Mouse (Mus musculus): ENCODE measurements around the gene Stk32c.

Stk32c gene

GRCm38 (mm10) chr7:139218641-139219415, 5.7 kb upstream of the Stk32c start:
- CTCF ChIA-PET = interaction anchor here in 2 of 4 experiments (1.6 to 2.3 kb wide), 3 partner anchors 15 to 85 kb away, joined by 6 to 8 read pairs (median 7); no protein-coding TSS in a partner anchor
- POLR2A ChIA-PET = interaction anchor here in 2 of 4 experiments (0.7 to 1.6 kb wide), 4 partner anchors 11 to 40 kb away, joined by 3 to 5 read pairs (median 4); no protein-coding TSS in a partner anchor

DNA sequence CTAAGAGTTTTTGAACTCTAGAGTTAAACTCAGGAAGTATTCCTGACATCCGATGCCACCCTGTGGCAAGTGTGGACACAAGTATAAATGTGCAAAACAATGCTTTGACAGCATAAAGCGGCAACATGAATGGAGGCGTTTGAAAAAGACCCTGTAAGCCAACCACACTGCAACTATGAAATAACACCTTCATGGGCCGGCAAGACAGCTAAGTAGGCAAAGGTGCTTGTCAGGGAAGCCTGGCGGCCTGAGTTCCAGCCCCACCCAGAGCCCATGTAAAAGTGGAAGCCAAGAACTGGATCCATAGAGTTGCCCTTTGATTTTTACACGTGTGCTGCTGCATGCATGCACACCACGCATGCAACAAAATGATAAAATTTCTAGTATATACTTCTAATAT, 3.9 kb upstream of the Stk32c start:
- CTCF ChIA-PET = no interaction called here
- POLR2A ChIA-PET = no interaction called here

- ChIA-PET POLR2A (interaction anchor here in 1 of 4 experiments (1.3 kb wide), 1 partner anchor 13 kb away, joined by 5 read pairs; no protein-coding TSS in a partner anchor), CTCF (interaction anchor here in 1 of 4 experiments (0.8 to 1.1 kb wide), 2 partner anchors 20 to 83 kb away, joined by 3 to 4 read pairs; no protein-coding TSS in a partner anchor)
These were observed 3.4 kb upstream of the Stk32c start for GRCm38 (mm10) chr7:139216464-139216863.

DNA sequence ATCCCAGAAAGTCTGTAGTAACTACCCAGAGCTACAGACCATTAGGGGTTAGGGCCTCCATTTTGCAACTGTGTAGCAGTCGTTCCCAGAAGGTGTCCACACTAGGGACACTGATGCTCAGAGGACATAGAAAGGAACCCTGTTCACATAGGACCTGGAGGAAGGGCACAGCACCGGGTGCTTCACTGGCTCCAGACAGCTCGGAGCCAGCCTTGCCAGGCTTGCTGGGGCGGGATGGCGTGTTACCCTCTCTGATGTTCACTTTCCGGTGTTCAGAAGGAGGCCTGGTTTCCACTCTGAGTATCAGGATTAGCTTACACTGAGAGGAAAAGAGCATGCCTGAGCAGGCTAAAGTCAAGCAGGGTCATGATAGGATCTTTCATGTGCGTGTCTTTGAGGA, 2.8 kb upstream of the Stk32c start:
- CTCF ChIA-PET = interaction anchor here in 1 of 4 experiments (0.8 to 1.1 kb wide), 2 partner anchors 20 to 83 kb away, joined by 3 to 4 read pairs; no protein-coding TSS in a partner anchor

DNA sequence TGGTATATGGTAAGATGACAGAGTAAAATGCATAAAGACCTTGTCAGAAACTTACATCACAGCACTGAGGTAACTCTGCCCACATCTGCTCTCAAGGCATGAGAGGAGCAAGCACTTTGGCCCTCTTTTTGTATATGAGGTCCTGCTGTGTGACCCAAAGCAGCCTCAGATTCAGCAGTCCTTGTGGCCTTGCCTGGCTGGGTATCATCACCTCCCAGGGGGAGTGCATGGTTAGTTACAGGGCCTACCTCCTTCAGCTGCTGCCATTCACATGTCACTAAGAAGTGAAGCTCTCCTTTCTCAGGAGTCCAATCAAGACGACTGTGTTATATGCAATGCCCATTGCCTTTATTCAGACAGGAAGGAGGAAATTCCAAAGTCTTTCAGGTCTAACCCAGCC, 2.4 kb upstream of the Stk32c start:
- ChIA-PET CTCF (interaction anchor here in 1 of 4 experiments (0.8 to 1.1 kb wide), 2 partner anchors 21 to 84 kb away, joined by 3 to 4 read pairs; no protein-coding TSS in a partner anchor), POLR2A (interaction anchor here in 2 of 4 experiments (1.1 to 1.4 kb wide), 4 partner anchors 9 to 30 kb away, joined by 3 to 7 read pairs (median 4); no protein-coding TSS in a partner anchor)

More for the DNA sequence above, 2.8 kb upstream of the Stk32c start:
- POLR2A ChIA-PET = interaction anchor here in 2 of 4 experiments (1.1 to 1.4 kb wide), 3 partner anchors 13 to 29 kb away, joined by 3 to 7 read pairs (median 5); no protein-coding TSS in a partner anchor

DNA sequence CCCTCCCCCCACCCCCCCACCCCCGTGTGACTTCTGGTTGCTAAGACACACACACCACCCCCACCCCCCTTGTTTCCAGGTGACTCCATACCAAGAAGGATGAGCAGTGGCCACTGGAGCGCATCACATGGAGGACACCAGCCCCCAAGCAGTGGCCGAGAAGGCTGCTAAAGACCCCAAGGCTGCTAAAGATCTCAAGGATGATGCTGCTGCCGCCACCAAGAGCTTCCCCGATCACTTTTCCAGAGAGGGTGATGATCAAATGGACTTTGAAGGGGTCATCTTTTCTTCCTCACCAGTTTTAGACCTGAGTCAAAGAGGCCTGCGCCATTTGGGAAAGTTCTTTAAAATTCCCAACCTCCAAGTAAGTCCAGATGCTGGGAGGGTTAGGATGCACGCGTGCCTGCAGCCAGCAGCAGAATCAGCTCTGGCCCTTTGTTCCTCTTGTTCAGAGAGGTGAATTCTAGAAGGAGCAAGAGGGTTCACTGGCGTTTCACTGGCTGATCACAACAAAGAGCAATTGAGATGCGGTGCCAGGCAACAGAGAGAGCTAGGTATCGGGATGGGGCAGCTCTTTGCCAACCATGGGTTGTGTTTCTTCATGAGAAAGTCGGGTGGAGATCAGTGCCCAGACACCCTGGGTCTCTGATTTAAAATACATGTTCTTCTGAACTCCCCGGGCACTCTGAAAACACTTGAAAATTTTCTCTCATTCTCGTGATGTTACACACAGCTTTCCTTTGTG, 1.7 kb upstream of the Stk32c start:
- CTCF ChIA-PET = no interaction called here
- POLR2A ChIA-PET = interaction anchor here in 2 of 4 experiments (1.1 to 2.8 kb wide), 4 partner anchors 10 to 31 kb away, joined by 3 to 25 read pairs (median 6); no protein-coding TSS in a partner anchor

GRCm38 (mm10) chr7:139214160-139214559, 1.1 kb upstream of the Stk32c start:
- ChIA-PET POLR2A (interaction anchor here in 1 of 4 experiments (2.8 kb wide), 1 partner anchor 14 kb away, joined by 25 read pairs; no protein-coding TSS in a partner anchor), CTCF (interaction anchor here in 3 of 4 experiments (0.6 to 1.9 kb wide), 6 partner anchors 14 to 146 kb away, joined by 3 to 11 read pairs (median 5); no protein-coding TSS in a partner anchor)

DNA sequence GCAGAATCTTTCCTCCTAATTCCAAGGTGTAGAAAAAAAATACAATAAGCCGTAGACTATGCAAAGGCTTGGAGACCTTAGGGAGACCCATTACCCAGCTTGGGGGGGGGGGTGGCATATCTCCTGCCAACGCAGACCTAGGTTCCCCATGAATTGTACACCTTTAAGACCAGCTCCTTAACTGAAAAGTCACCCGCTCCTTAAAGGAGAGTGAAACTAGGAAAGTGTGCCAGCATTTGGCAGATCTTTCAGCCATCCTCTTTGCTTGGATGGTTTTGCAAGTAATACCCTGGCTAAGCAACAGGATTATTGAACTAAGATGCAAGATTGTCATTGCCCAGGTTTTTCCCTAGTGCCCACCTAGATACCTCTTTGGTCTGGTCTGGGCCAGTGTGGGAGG, 644 bp upstream of the Stk32c start:
- ChIA-PET POLR2A (interaction anchor here in 3 of 4 experiments (0.6 to 2.8 kb wide), 15 partner anchors 8 to 1777 kb away, joined by 3 to 25 read pairs (median 4); partner anchors contain the start of genes Inpp5a (in 1 of the 3) and Pwwp2b (in 1 of the 3)), CTCF (interaction anchor here (0.6 to 1.9 kb wide), 17 partner anchors 8 to 479 kb away, joined by 3 to 12 read pairs (median 5); partner anchors contain the start of gene Pwwp2b (in 1 of the 4))

GRCm38 (mm10) chr7:139211761-139212160, 1.3 kb downstream of the Stk32c start:
- POLR2A ChIA-PET = interaction anchor here in 2 of 4 experiments (1.1 to 1.9 kb wide), 2 partner anchors 36 to 177 kb away, joined by 3 to 8 read pairs; partner anchors contain the start of gene Pwwp2b (in 1 of the 2)
- CTCF ChIA-PET = interaction anchor here in 2 of 4 experiments (1.8 to 2.1 kb wide), 2 partner anchors 22 to 92 kb away, joined by 5 to 7 read pairs; no protein-coding TSS in a partner anchor

GRCm38 (mm10) chr7:139208773-139209095, 4.4 kb downstream of the Stk32c start:
- ChIA-PET POLR2A (interaction anchor here in 2 of 4 experiments (0.8 to 1.0 kb wide), 2 partner anchors 29 to 87 kb away, joined by 3 to 5 read pairs; no protein-coding TSS in a partner anchor), CTCF (interaction anchor here (0.7 to 1.1 kb wide), 8 partner anchors 22 to 1713 kb away, joined by 3 to 7 read pairs (median 3); no protein-coding TSS in a partner anchor)

- ChIA-PET POLR2A (interaction anchor here in 2 of 4 experiments (0.8 to 1.0 kb wide), 2 partner anchors 28 to 87 kb away, joined by 3 to 5 read pairs; no protein-coding TSS in a partner anchor), CTCF (interaction anchor here in 3 of 4 experiments (0.7 to 1.1 kb wide), 8 partner anchors 22 to 557 kb away, joined by 3 to 7 read pairs (median 4); no protein-coding TSS in a partner anchor)
These were observed 4.9 kb downstream of the Stk32c start for GRCm38 (mm10) chr7:139208023-139208772.

DNA sequence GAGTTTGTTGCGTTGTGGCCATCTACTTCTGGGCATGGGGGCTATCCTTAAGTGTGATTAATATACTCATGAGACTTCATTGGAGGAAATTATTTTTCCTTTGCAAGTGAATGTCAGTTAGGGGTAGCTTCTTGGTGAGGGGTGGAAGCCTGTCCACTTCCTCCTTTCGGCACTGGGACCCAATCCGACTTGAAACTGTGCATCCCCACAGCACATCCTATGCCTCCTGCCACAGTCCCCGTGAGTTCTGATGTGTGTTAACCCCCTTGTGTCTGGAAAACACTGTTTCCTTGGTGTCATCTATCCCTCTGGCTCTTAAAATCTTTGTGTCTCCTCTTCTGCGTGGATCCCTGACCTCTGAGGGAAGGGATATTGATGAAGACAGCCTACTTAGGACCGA, 11.9 kb downstream of the Stk32c start:
- POLR2A ChIA-PET = interaction anchor here in 2 of 4 experiments (0.5 to 1.1 kb wide), 3 partner anchors 12 to 162 kb away, joined by 3 read pairs; partner anchors contain the start of genes Lrrc27 (in 1 of the 2) and Stk32c (in 1 of the 2)

GRCm38 (mm10) chr7:139200108-139200507, 13.0 kb downstream of the Stk32c start:
- CTCF ChIA-PET = interaction anchor here (0.5 to 2.0 kb wide), 19 partner anchors 10 to 597 kb away, joined by 3 to 28 read pairs (median 4); partner anchors contain the start of genes Lrrc27 (in 1 of the 4) and Stk32c (in 1 of the 4)

More for the DNA sequence above, 11.9 kb downstream of the Stk32c start:
- CTCF ChIA-PET = interaction anchor here (0.7 to 2.0 kb wide), 15 partner anchors 9 to 134 kb away, joined by 3 to 28 read pairs (median 5); partner anchors contain the start of genes Lrrc27 (in 1 of the 4) and Stk32c (in 1 of the 4)

GRCm38 (mm10) chr7:139197022-139197421, 16.1 kb downstream of the Stk32c start:
- POLR2A ChIA-PET = interaction anchor here in 1 of 4 experiments (0.6 kb wide), 1 partner anchor 39 kb away, joined by 4 read pairs; no protein-coding TSS in a partner anchor
- CTCF ChIA-PET = interaction anchor here in 2 of 4 experiments (0.6 to 1.8 kb wide), 2 partner anchors 129 to 486 kb away, joined by 3 to 5 read pairs; partner anchors contain the start of gene Cfap46 (in 1 of the 2)

More at GRCm38 (mm10) chr7:139200108-139200507, 13.0 kb downstream of the Stk32c start:
- POLR2A ChIA-PET = interaction anchor here in 1 of 4 experiments (1.1 kb wide), 1 partner anchor 13 kb away, joined by 3 read pairs; the partner anchor contains the start of genes Lrrc27 and Stk32c

DNA sequence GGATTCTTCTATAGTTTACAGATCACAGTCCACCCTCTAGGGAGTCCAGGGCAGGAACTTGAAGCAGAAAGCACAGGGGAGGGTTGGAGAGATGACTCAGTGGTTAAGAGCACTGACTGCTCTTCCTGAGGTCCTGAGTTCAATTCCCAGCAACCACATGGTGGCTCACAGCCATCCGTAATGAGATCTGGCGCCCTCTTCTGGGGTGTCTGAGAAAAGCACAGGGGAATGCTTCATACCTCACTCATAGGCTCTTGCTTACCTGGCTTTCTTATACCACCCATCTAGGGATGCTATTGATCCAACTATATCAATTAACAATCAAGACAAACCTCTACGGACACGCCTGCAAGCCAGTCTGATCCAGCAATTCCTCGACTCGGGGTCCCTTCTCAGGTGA, 21.5 kb downstream of the Stk32c start:
- POLR2A ChIA-PET = interaction anchor here in 1 of 4 experiments (0.6 to 1.1 kb wide), 2 partner anchors 182 to 975 kb away, joined by 3 to 5 read pairs; no protein-coding TSS in a partner anchor
- CTCF ChIA-PET = interaction anchor here (0.6 to 3.4 kb wide), 16 partner anchors 18 to 251 kb away, joined by 3 to 22 read pairs (median 5); partner anchors contain the start of genes Jakmip3 (in 1 of the 4), Lrrc27 (in 1 of the 4) and Stk32c (in 1 of the 4)

DNA sequence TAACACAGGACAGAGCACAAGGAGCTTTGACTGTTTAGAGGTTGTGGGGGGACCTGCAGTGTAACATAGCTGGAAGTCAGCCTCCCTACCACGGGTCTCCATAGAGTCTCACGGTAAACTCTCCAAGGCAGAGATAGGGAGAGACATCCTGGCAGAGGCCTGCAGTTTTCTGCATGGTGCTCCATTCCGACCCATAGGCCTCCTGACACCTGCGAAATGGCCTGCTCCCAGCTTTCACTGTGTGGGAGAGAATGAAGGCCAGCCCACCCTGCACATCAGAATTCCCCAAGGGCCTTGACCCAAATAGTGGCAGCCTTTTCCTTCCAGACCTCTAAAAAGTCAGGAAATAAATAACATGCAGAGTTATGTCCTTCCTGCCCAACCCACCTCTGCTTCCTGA, 22.5 kb downstream of the Stk32c start:
- ChIA-PET POLR2A (interaction anchor here in 2 of 4 experiments (0.7 to 1.1 kb wide), 2 partner anchors 181 to 706 kb away, joined by 3 read pairs; no protein-coding TSS in a partner anchor), CTCF (interaction anchor here in 3 of 4 experiments (0.6 to 2.8 kb wide), 8 partner anchors 21 to 123 kb away, joined by 3 to 22 read pairs (median 3); partner anchors contain the start of genes Lrrc27 (in 1 of the 3) and Stk32c (in 1 of the 3))

Measured in embryonic stem cell, embryonic (primary cell).